Mouse (Mus musculus) olfactory bulb, adult 2 months (tissue): ENCODE results near the gene Gsta2. TPM values are rescaled to one million over a fixed set of nuclear protein-coding genes. Genes with fewer than 3 reads are reported as not detected.
"Not testable (repeated sequence)": the region's sequence is repeated elsewhere in the genome, so short reads cannot be mapped to it uniquely, and the experiment has no call there.

Experiments used
- H3K27ac ChIP-seq: fragments of 200-500 bp; 2 replicates; pipeline ENCODE4 v1.5.1; 2012; ENCODE audit warnings: low read depth, low read length; ENCODE audit not compliant: insufficient read depth
- H3K4me1 ChIP-seq: fragments of 200-500 bp; 2 replicates; pipeline ENCODE4 v1.6.1; 2012; ENCODE audit warnings: low read length; ENCODE audit not compliant: control insufficient read depth, insufficient read depth
- H3K4me3 ChIP-seq: fragments of 200-500 bp; 2 replicates; pipeline ENCODE4 v1.5.1; 2012; ENCODE audit warnings: mild to moderate bottlenecking, low read depth, low read length, moderate library complexity; ENCODE audit not compliant: insufficient read depth
- CTCF ChIP-seq: fragments of 200-500 bp; IDR thresholded peaks from 2 replicates; pipeline ENCODE4 v1.5.1; 2012; ENCODE audit warnings: low read depth, mild to moderate bottlenecking, low read length, moderate library complexity; ENCODE audit not compliant: insufficient read depth
- POLR2A ChIP-seq: fragments of 200-500 bp; IDR thresholded peaks from 2 replicates; pipeline ENCODE4 v1.6.1; 2012; ENCODE audit warnings: mild to moderate bottlenecking, low read depth, low read length, moderate library complexity; ENCODE audit not compliant: insufficient read depth
- WGBS: fragments of 180-500 bp; shearing (Covaris S2); methylation state at CpG from one replicate; pipeline ENCODE4 v1.1.7; 2018; 5-methylcytosine and 5-hydroxymethylcytosine counted together
- polyA plus RNA-seq: library from polyadenylated mRNA; stranded (reverse); fragments of >200 nt; gene quantifications from 2 replicates; pipeline ENCODE4 v1.2.4, GENCODE M21; 2012; ENCODE audit warnings: low replicate concordance; ENCODE audit not compliant: missing spikeins, insufficient read depth, insufficient read length

Gsta2 gene
- polyA plus RNA-seq, 1 experiment = not detected

- WGBS = 10% methylated on average over 8 of the region's 8 CpGs
- peak; percentile 60; the same call in 1 of the 2 replicates for TF ChIP-seq CTCF
- not testable (repeated sequence) for H3K4me3 ChIP-seq
Measured at GRCm38 (mm10) chr9:78340324-78340723, 15.3 kb downstream of the Gsta2 start.

GRCm38 (mm10) chr9:78337050-78337449 is 18.5 kb downstream of the Gsta2 start:
- not testable (repeated sequence) for H3K4me3 ChIP-seq, H3K4me1 ChIP-seq, H3K27ac ChIP-seq

More at GRCm38 (mm10) chr9:78340324-78340723, 15.3 kb downstream of the Gsta2 start:
- H3K4me1 ChIP-seq, H3K27ac ChIP-seq: not testable (repeated sequence)

- H3K4me3 ChIP-seq, H3K4me1 ChIP-seq: not testable (repeated sequence)
- 92% methylated on average over 1 of the region's 1 CpGs for WGBS
Measured at GRCm38 (mm10) chr9:78327289-78327688, 28.3 kb downstream of the Gsta2 start, which contains the start of gene Omt2b. Omt2b (plus strand) TSS chr9:78327589.

GRCm38 (mm10) chr9:78319499-78319898 is 36.1 kb downstream of the Gsta2 start:
- WGBS = 29% methylated on average over 1 of the region's 1 CpGs
- TF ChIP-seq POLR2A (no peak), CTCF (no peak)
- H3K4me1 ChIP-seq = no peaks in the 10 kb centered on the region
- H3K4me3 ChIP-seq = no peak overlapping the region
- no peak overlapping the region for H3K27ac ChIP-seq

More at GRCm38 (mm10) chr9:78327289-78327688, 28.3 kb downstream of the Gsta2 start, which contains the start of gene Omt2b:
- H3K27ac ChIP-seq = not testable (repeated sequence)

- TF ChIP-seq CTCF (no peak), POLR2A (no peak)
- Histone ChIP-seq H3K27ac (no peak within 1 kb of the TSS), H3K4me1 (no peaks in the 10 kb centered on the region), H3K4me3 (no peak within 1 kb of the TSS)
- 85% methylated on average over 2 of the region's 2 CpGs for WGBS
Measured at GRCm38 (mm10) chr9:78314696-78315095, 40.9 kb downstream of the Gsta2 start, which contains the start of gene Omt2a. Omt2a (minus strand) TSS chr9:78314796.

GRCm38 (mm10) chr9:78308122-78308521 is 47.5 kb downstream of the Gsta2 start:
- H3K4me3 ChIP-seq, H3K4me1 ChIP-seq: not testable (repeated sequence)
- 87% methylated on average over 3 of the region's 3 CpGs for WGBS

GRCm38 (mm10) chr9:78299143-78299542 is 56.4 kb downstream of the Gsta2 start:
- not testable (repeated sequence) for H3K4me1 ChIP-seq, H3K4me3 ChIP-seq, H3K27ac ChIP-seq
- 78% methylated on average over 1 of the region's 1 CpGs for WGBS

More at GRCm38 (mm10) chr9:78308122-78308521, 47.5 kb downstream of the Gsta2 start:
- H3K27ac ChIP-seq = not testable (repeated sequence)

- WGBS = 88% methylated on average over 1 of the region's 1 CpGs
- H3K4me1 ChIP-seq = no peaks in the 10 kb centered on the region
- no peak overlapping the region for H3K27ac ChIP-seq
- TF ChIP-seq POLR2A (no peak), CTCF (no peak)
- no peak overlapping the region for H3K4me3 ChIP-seq
Measured at GRCm38 (mm10) chr9:78298232-78298631, 57.4 kb downstream of the Gsta2 start.

GRCm38 (mm10) chr9:78296089-78296488 is 59.5 kb downstream of the Gsta2 start:
- peak; percentile 42; the same call in 1 of the 2 replicates for TF ChIP-seq CTCF
- H3K27ac ChIP-seq, H3K4me3 ChIP-seq, H3K4me1 ChIP-seq: not testable (repeated sequence)
- 18% methylated on average over 6 of the region's 6 CpGs for WGBS

GRCm38 (mm10) chr9:78294781-78295180 is 60.8 kb downstream of the Gsta2 start:
- H3K4me3 ChIP-seq, H3K4me1 ChIP-seq, H3K27ac ChIP-seq: not testable (repeated sequence)
- WGBS = 77% methylated on average over 7 of the region's 7 CpGs

GRCm38 (mm10) chr9:78293683-78294082 is 61.9 kb downstream of the Gsta2 start:
- H3K27ac ChIP-seq, H3K4me3 ChIP-seq, H3K4me1 ChIP-seq: not testable (repeated sequence)
- WGBS = 67% methylated on average over 1 of the region's 1 CpGs

- 89% methylated on average over 8 of the region's 8 CpGs for WGBS
- not testable (repeated sequence) for H3K27ac ChIP-seq, H3K4me1 ChIP-seq, H3K4me3 ChIP-seq
Measured at GRCm38 (mm10) chr9:78292462-78292861, 63.1 kb downstream of the Gsta2 start.

- not testable (repeated sequence) for H3K4me3 ChIP-seq, H3K4me1 ChIP-seq, H3K27ac ChIP-seq
- 83% methylated on average over 3 of the region's 3 CpGs for WGBS
Measured at GRCm38 (mm10) chr9:78289723-78290122, 65.9 kb downstream of the Gsta2 start, which contains the start of gene Gm10639. Gm10639 (plus strand) TSS chr9:78289923.

- 87% methylated on average over 1 of the region's 1 CpGs for WGBS
- H3K27ac ChIP-seq, H3K4me1 ChIP-seq: not testable (repeated sequence)
Measured at GRCm38 (mm10) chr9:78289063-78289462, 66.5 kb downstream of the Gsta2 start.

More at GRCm38 (mm10) chr9:78289063-78289462, 66.5 kb downstream of the Gsta2 start:
- H3K4me3 ChIP-seq = not testable (repeated sequence)
